Mouse (Mus musculus) heart, postnatal 10 days (tissue): ENCODE measurements around the gene Gper1. TPM values are rescaled to one million over a fixed set of nuclear protein-coding genes. Genes with fewer than 3 reads are reported as not detected.
A peak's percentile ranks its signal among the peaks of the same experiment; 100 is the strongest.

Experiments
- DNase-seq, 2 experiments: peaks; one replicate each; pipeline ENCODE4 v3.0.0; 2021
- intact Hi-C: fragments of 180-260 bp; cut with DNase I; formaldehyde crosslinking; loops from one replicate; pipeline ENCODE4 v1.15.1; 2025
- total RNA-seq, 2 experiments: library from RNA; stranded (reverse); gene quantifications; 2 replicates each; pipeline ENCODE4 v1.2.3; 2021

Gene Gper1
- total RNA-seq, 2 experiments from 2014 or later: 2.5 to 2.6 TPM

GRCm38 (mm10) chr5:139440926-139441725 is 18.2 kb downstream of the Gper1 start:
- no peak for DNase-seq
- intact Hi-C loops: no loop called here

- intact Hi-C loops: no loop called here
- DNase-seq: no peak
Measured at GRCm38 (mm10) chr5:139441726-139442018, 18.7 kb downstream of the Gper1 start.

GRCm38 (mm10) chr5:139442428-139442827 is 19.5 kb downstream of the Gper1 start:
- intact Hi-C loops: no loop called here
- no peak for DNase-seq

- no peak for DNase-seq
- intact Hi-C loops: no loop called here
Measured at GRCm38 (mm10) chr5:139442962-139443361, 20.0 kb downstream of the Gper1 start.

GRCm38 (mm10) chr5:139445258-139445657 is 22.3 kb downstream of the Gper1 start:
- intact Hi-C loops: no loop called here
- DNase-seq: no peak

GRCm38 (mm10) chr5:139448025-139448424 is 25.1 kb downstream of the Gper1 start:
- intact Hi-C loops: no loop called here
- no peak for DNase-seq

- DNase-seq: peak; percentile 50 to 58
- intact Hi-C loops: no loop called here
Measured at GRCm38 (mm10) chr5:139449161-139449791, 26.3 kb downstream of the Gper1 start.

- no peak for DNase-seq
- intact Hi-C loops: no loop called here
Measured at GRCm38 (mm10) chr5:139449926-139450325, 27.0 kb downstream of the Gper1 start.

- intact Hi-C loops: no loop called here
Measured at GRCm38 (mm10) chr5:139453031-139453430, 30.1 kb downstream of the Gper1 start.

GRCm38 (mm10) chr5:139455166-139455565 is 32.2 kb downstream of the Gper1 start:
- no peak for DNase-seq
- intact Hi-C loops: no loop called here

More at GRCm38 (mm10) chr5:139453031-139453430, 30.1 kb downstream of the Gper1 start:
- DNase-seq: no peak

- intact Hi-C loops: no loop called here
- DNase-seq: no peak
Measured at GRCm38 (mm10) chr5:139457241-139457640, 34.3 kb downstream of the Gper1 start.

- DNase-seq: no peak
- intact Hi-C loops: loop anchor here (2.0 kb wide), 1 partner anchor 25 kb away; the partner anchor contains the start of gene Zfand2a
Measured at GRCm38 (mm10) chr5:139459938-139460337, 37.0 kb downstream of the Gper1 start.

- intact Hi-C loops: loop anchor here (2.0 kb wide), 1 partner anchor 24 kb away; the partner anchor contains the start of gene Zfand2a
Measured at GRCm38 (mm10) chr5:139460384-139461067, 37.6 kb downstream of the Gper1 start, which contains the start of gene 3110082I17Rik. 3110082I17Rik (minus strand) TSS chr5:139460527.

GRCm38 (mm10) chr5:139464874-139465273 is 41.9 kb downstream of the Gper1 start:
- intact Hi-C loops: no loop called here
- DNase-seq: peak in 1 of 2 experiments; percentile 20

More at GRCm38 (mm10) chr5:139460384-139461067, 37.6 kb downstream of the Gper1 start, which contains the start of gene 3110082I17Rik:
- peak; percentile 99 for DNase-seq

GRCm38 (mm10) chr5:139466373-139466772 is 43.4 kb downstream of the Gper1 start:
- no peak for DNase-seq
- intact Hi-C loops: no loop called here

- intact Hi-C loops: no loop called here
- no peak for DNase-seq
Measured at GRCm38 (mm10) chr5:139466801-139467200, 43.9 kb downstream of the Gper1 start.

- peak; percentile 52 to 63 for DNase-seq
- intact Hi-C loops: loop anchor here (1.0 kb wide), 1 partner anchor 104 kb away; no protein-coding TSS in a partner anchor
Measured at GRCm38 (mm10) chr5:139467998-139468397, 45.0 kb downstream of the Gper1 start.

GRCm38 (mm10) chr5:139474741-139475140 is 51.8 kb downstream of the Gper1 start:
- no peak for DNase-seq
- intact Hi-C loops: no loop called here
